Mouse (Mus musculus) C2C12 (cell line): ENCODE data around the gene Cipc. TPM values are rescaled to one million over a fixed set of nuclear protein-coding genes. Genes with fewer than 3 reads are reported as not detected.

Experiments
- H3K27me3 ChIP-seq: one replicate; pipeline ENCODE4 v1.6.1; 2011; ENCODE audit not compliant: control insufficient read depth, insufficient read depth, insufficient read length
- H3K36me3 ChIP-seq: one replicate; pipeline ENCODE4 v1.6.1; 2011; ENCODE audit not compliant: control insufficient read depth, insufficient read depth
- H3K4me3 ChIP-seq: one replicate; pipeline ENCODE4 v1.5.1; 2011; ENCODE audit warnings: mild to moderate bottlenecking, control low read depth; ENCODE audit not compliant: poor library complexity, insufficient read depth, severe bottlenecking
- H3K79me2 ChIP-seq: one replicate; pipeline ENCODE4 v1.6.1; 2011; ENCODE audit not compliant: control insufficient read depth, insufficient read depth
- H3K79me3 ChIP-seq: one replicate; pipeline ENCODE4 v1.6.1; 2011; ENCODE audit warnings: low read depth, control low read depth
- H3ac ChIP-seq: one replicate; pipeline ENCODE3; 2011; ENCODE audit warnings: low read depth; ENCODE audit not compliant: control insufficient read depth, insufficient read length
- CEBPB ChIP-seq: IDR thresholded peaks from one replicate; pipeline ENCODE4 v1.6.1; 2011; ENCODE audit warnings: low read depth, mild to moderate bottlenecking, control low read depth, moderate library complexity
- CTCF ChIP-seq: IDR thresholded peaks from one replicate; pipeline ENCODE4 v1.5.1; 2011; ENCODE audit not compliant: control insufficient read depth, insufficient read depth, insufficient read length
- FOSL1 ChIP-seq: IDR thresholded peaks from one replicate; pipeline ENCODE4 v1.8.0; 2011; ENCODE audit warnings: mild to moderate bottlenecking, low read length; ENCODE audit not compliant: poor library complexity, insufficient read depth, severe bottlenecking
- MAX ChIP-seq: IDR thresholded peaks from one replicate; pipeline ENCODE4 v1.6.1; 2011; ENCODE audit warnings: mild to moderate bottlenecking, control low read depth
- MYOD1 ChIP-seq: IDR thresholded peaks from one replicate; pipeline ENCODE4 v1.6.1; 2011; ENCODE audit warnings: low read depth; ENCODE audit not compliant: control insufficient read depth, insufficient read length
- MYOG ChIP-seq: IDR thresholded peaks from one replicate; pipeline ENCODE4 v1.6.1; 2011; ENCODE audit not compliant: control insufficient read depth, insufficient read length; ENCODE audit errors: extremely low read depth
- USF1 ChIP-seq: IDR thresholded peaks from one replicate; pipeline ENCODE4 v1.6.1; 2011; ENCODE audit warnings: low read depth, mild to moderate bottlenecking, control low read depth, moderate library complexity
- polyA plus RNA-seq: library from polyadenylated mRNA; unstranded; fragments of >200 nt; fragmentation: generic; extraction: Trizol; gene quantifications from one replicate; pipeline ENCODE4 v1.2.1, GENCODE M21; 2012; ENCODE audit warnings: missing spikeins

Gene Cipc
- polyA plus RNA-seq, 1 experiment = 12.0 TPM

DNA sequence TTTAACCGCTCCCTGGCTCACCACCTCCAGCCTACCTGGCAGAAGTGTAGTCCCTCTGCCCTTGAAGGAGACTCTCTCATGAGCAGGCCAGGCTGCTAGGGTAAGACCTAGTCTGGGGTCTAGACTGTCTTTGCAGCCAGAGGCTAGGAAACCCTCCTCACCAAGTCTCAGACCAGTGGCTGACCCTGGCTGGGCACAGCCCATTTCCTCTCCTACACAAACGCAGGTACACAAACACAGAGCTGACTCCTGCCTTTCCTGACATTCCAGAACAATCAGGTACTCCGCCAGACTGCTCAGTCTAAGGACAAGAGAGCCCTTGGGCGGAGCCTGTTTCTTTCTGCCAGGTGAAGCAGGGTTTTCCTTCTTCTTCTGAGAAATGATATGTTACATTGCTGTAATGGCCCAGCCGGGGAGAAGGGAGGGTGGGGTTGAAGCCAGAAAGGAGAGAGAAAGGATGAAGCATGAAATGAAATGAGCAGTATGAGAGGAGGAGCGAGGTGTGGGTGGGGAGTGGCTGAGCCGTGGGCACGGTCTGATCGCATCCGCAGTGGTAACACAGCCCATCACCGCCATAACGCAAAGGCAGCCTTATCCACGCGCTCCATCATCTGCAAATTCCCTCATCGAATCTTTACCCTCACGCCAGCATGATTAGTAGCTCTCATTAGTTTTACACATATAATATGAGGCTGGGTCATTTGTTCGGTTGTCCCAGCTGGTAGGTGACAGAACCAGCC is 27.7 kb upstream of the Cipc start:
- Histone ChIP-seq H3ac (no peak overlapping the region), H3K36me3 (no peaks in the 10 kb centered on the region), H3K4me3 (no peak overlapping the region), H3K27me3 (no peaks in the 10 kb centered on the region), H3K79me2 (no peaks in the 10 kb centered on the region), H3K79me3 (no peaks in the 10 kb centered on the region)
- no peak for TF ChIP-seq MYOD1
- TF ChIP-seq MYOG = no peak
- no peak for TF ChIP-seq CTCF
- TF ChIP-seq FOSL1 = no peak
- TF ChIP-seq USF1 = no peak
- TF ChIP-seq MAX = no peak
- no peak for TF ChIP-seq CEBPB

GRCm38 (mm10) chr12:86923837-86924236 is 23.0 kb upstream of the Cipc start:
- no peak for TF ChIP-seq MYOG
- peak; percentile 82 for TF ChIP-seq CTCF
- no peak for TF ChIP-seq FOSL1
- no peak for TF ChIP-seq MAX
- no peak overlapping the region for H3K4me3 ChIP-seq
- no peaks in the 10 kb centered on the region for H3K79me2 ChIP-seq
- no peaks in the 10 kb centered on the region for H3K27me3 ChIP-seq
- no peak overlapping the region for H3ac ChIP-seq
- no peaks in the 10 kb centered on the region for H3K79me3 ChIP-seq
- H3K36me3 ChIP-seq = no peaks in the 10 kb centered on the region

DNA sequence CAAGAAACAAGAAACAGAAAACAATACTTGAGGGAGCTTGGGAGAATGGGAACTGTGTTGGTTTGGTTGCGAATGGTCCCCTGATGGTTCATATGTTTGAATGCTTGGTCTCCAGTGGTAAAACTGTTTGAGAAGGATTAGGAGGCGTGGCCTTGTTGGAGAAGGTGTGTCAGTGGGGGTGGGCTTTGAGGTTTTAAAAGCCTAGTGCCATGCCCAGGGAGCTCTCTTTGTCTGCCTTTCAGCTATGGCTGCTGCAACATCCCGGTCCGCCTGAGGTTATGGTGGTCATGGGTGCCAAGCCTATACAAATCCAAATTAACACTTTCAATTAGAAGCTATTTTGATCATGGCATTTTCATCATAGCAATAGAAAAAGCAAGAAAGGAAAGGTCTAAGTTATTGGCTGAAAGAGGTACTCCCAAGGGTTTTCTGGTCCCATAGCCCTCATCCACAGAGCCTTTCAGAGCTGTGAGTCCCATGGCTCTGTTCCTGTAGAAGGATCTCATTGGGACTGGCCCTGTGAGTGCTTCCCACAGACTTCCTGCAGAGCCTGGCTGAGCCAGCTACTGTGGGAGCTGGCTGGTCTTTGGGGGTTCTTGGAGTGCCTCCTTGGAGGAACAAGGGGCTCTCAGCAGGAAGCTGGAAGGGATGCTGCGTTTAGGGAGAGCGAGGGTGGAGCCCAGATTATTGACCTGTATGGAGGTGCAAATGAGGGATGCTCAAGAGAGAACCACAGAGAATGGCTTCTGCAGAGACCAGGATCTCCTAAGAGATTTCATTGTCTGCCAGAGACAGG is 15.7 kb upstream of the Cipc start:
- TF ChIP-seq CEBPB (no peak), CTCF (no peak), MYOG (no peak), MYOD1 (no peak), FOSL1 (no peak), USF1 (no peak), MAX (no peak)
- Histone ChIP-seq H3K36me3 (no peaks in the 10 kb centered on the region), H3K79me3 (no peaks in the 10 kb centered on the region), H3K27me3 (no peaks in the 10 kb centered on the region), H3ac (no peak overlapping the region), H3K79me2 (no peaks in the 10 kb centered on the region), H3K4me3 (no peak overlapping the region)

GRCm38 (mm10) chr12:86931919-86932574 is 14.8 kb upstream of the Cipc start:
- Histone ChIP-seq H3K4me3 (no peak overlapping the region), H3K27me3 (no peaks in the 10 kb centered on the region), H3K79me2 (no peaks in the 10 kb centered on the region), H3K79me3 (no peaks in the 10 kb centered on the region), H3ac (no peak overlapping the region), H3K36me3 (no peaks in the 10 kb centered on the region)
- TF ChIP-seq MYOD1 (no peak), CTCF (no peak), MYOG (no peak), MAX (no peak), CEBPB (no peak), FOSL1 (no peak), USF1 (no peak)

- Histone ChIP-seq H3K27me3 (no peaks in the 10 kb centered on the region), H3K79me2 (no peaks in the 10 kb centered on the region), H3K36me3 (no peaks in the 10 kb centered on the region), H3K79me3 (no peaks in the 10 kb centered on the region), H3ac (no peak overlapping the region), H3K4me3 (no peak overlapping the region)
- TF ChIP-seq FOSL1 = no peak
- TF ChIP-seq MYOG = no peak
- TF ChIP-seq CTCF = no peak
- TF ChIP-seq MYOD1 = no peak
- no peak for TF ChIP-seq USF1
These were observed 14.3 kb upstream of the Cipc start for GRCm38 (mm10) chr12:86932575-86932952.

DNA sequence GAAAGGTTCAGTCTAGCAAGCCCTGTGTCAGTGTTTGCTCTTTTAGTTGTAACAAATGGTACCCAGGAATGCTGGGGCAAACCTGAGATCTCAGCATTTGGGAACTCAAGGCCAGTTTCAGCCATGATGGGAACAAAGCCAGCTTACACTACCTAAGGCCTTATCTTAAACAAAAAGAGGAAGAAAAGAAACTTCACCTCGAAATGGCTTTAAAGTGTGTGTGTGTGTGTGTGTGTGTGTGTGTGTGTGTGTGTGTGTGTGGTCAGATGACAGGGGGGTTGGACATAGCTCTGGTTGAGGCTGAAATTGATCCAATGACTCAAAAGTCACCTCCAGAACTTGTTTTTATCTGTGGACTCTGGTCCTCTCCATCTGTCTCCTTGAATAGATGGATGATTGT is 12.1 kb upstream of the Cipc start:
- no peak for TF ChIP-seq MYOD1
- TF ChIP-seq USF1 = no peak
- TF ChIP-seq FOSL1 = no peak
- TF ChIP-seq CEBPB = no peak
- TF ChIP-seq MAX = no peak
- TF ChIP-seq CTCF = no peak
- TF ChIP-seq MYOG = no peak

More for the DNA sequence above, 12.1 kb upstream of the Cipc start:
- H3K79me3 ChIP-seq = no peaks in the 10 kb centered on the region
- no peak overlapping the region for H3K4me3 ChIP-seq
- no peaks in the 10 kb centered on the region for H3K36me3 ChIP-seq
- H3K27me3 ChIP-seq = no peaks in the 10 kb centered on the region
- H3K79me2 ChIP-seq = no peaks in the 10 kb centered on the region
- H3ac ChIP-seq = no peak overlapping the region
